Mouse (Mus musculus) E14TG2a.4 (cell line): Measurements from ENCODE around the gene Foxe3.

ENCODE experiments used
- CTCF ChIP-seq: conservative IDR thresholded peaks from 2 replicates; pipeline ENCODE4 v1.5.1; 2014; ENCODE audit warnings: low read length
- NANOG ChIP-seq: IDR thresholded peaks from 2 replicates; pipeline ENCODE4 v1.6.1; 2014; ENCODE audit warnings: borderline replicate concordance, low read length, mixed read lengths
- POU5F1 ChIP-seq: IDR thresholded peaks from 2 replicates; pipeline ENCODE4 v1.6.1; 2014; ENCODE audit warnings: low read length, borderline replicate concordance

- TF ChIP-seq CTCF (no peak), NANOG (no peak), POU5F1 (no peak)
Measured at GRCm38 (mm10) chr4:114973229-114973740, 47.5 kb upstream of the Foxe3 start.
